Mouse (Mus musculus) intestine, postnatal 0 days (tissue): ENCODE results near the gene Hadh. TPM values are rescaled to one million over a fixed set of nuclear protein-coding genes. Genes with fewer than 3 reads are reported as not detected.
A peak's percentile ranks its signal among the peaks of the same experiment; 100 is the strongest.

Experiments used
- ATAC-seq: fragments of 200-750 bp; cut with Nextera tagmentation; 2 replicates; pipeline ENCODE4 v1.8.0; 2017; ENCODE audit warnings: mild to moderate bottlenecking, moderate TSS enrichment, moderate library complexity
- H3K27ac ChIP-seq: fragments of 300-500 bp; sonication (generic); 2 replicates; pipeline ENCODE4 v1.5.1; 2014; ENCODE audit warnings: mild to moderate bottlenecking, low read depth, low read length, moderate library complexity
- H3K27me3 ChIP-seq: fragments of 300-500 bp; sonication (generic); replicated peaks from 2 replicates; pipeline ENCODE4 v1.6.1; 2014; ENCODE audit warnings: low read length, mixed read lengths; ENCODE audit not compliant: control insufficient read depth, insufficient read depth
- H3K36me3 ChIP-seq: fragments of 300-500 bp; sonication (generic); 2 replicates; pipeline ENCODE4 v1.6.1; 2014; ENCODE audit warnings: mild to moderate bottlenecking, moderate library complexity; ENCODE audit not compliant: control insufficient read depth, insufficient read depth
- H3K4me1 ChIP-seq: fragments of 300-500 bp; sonication (generic); replicated peaks from 2 replicates; pipeline ENCODE4 v1.6.1; 2014; ENCODE audit warnings: antibody characterized with exemption, low read length, mixed read lengths; ENCODE audit not compliant: control insufficient read depth, insufficient read depth
- H3K4me2 ChIP-seq: fragments of 300-500 bp; sonication (generic); replicated peaks from 2 replicates; pipeline ENCODE4 v1.6.1; 2014; ENCODE audit warnings: low read depth, mild to moderate bottlenecking, moderate library complexity
- H3K4me3 ChIP-seq: fragments of 300-500 bp; sonication (generic); 2 replicates; pipeline ENCODE4 v1.5.1; 2014; ENCODE audit warnings: low read depth, low read length
- H3K9ac ChIP-seq: fragments of 300-500 bp; sonication (generic); 2 replicates; pipeline ENCODE4 v1.6.1; 2014; ENCODE audit warnings: mild to moderate bottlenecking, low read depth, low read length
- H3K9me3 ChIP-seq: fragments of 300-500 bp; sonication (generic); 2 replicates; pipeline ENCODE4 v1.6.1; 2016; ENCODE audit warnings: mixed run types; ENCODE audit not compliant: control insufficient read depth
- CTCF ChIP-seq: sonication (generic); IDR thresholded peaks from 2 replicates; pipeline ENCODE4 v1.5.1; 2016; ENCODE audit warnings: low read depth, mild to moderate bottlenecking, control low read depth, antibody characterized with exemption, moderate library complexity
- WGBS: fragments of 180-500 bp; shearing (Covaris S2); extraction: QIAGEN DNeasy Blood & Tissue Kit; methylation state at CpG from one replicate; pipeline ENCODE4 v1.1.7; 2014; 5-methylcytosine and 5-hydroxymethylcytosine counted together
- polyA plus RNA-seq: library from polyadenylated mRNA; unstranded; fragments of >200 nt; fragmentation: Nextera tagmentation; extraction: Ambion mirVana; gene quantifications from 2 replicates; pipeline ENCODE4 v1.2.1, GENCODE M21; 2015

The Hadh gene
- 581 and 642 TPM in 2 replicates for polyA plus RNA-seq

GRCm38 (mm10) chr3:131271559-131272373 is at the start of gene Hadh:
TSS of gene Hadh (minus strand) at chr3:131272101.
- no peaks in the 10 kb centered on the region; the same call in 1 of the 2 replicates for H3K4me1 ChIP-seq
- WGBS: under 1% methylated on average over 53 of the region's 54 CpGs
- H3K4me3 ChIP-seq: peak within 1 kb of the TSS; percentile 73
- no peaks in the 10 kb centered on the region for H3K9me3 ChIP-seq
- H3K4me2 ChIP-seq: peak within 1 kb of the TSS; percentile 72
- H3K27ac ChIP-seq: peak within 1 kb of the TSS; percentile 97
- TF ChIP-seq CTCF: no peak
- H3K36me3 ChIP-seq: peaks cover 4% of the 10 kb centered on the region; the same call in 1 of the 2 replicates
- ATAC-seq: peak; percentile 85
- no peaks in the 10 kb centered on the region for H3K27me3 ChIP-seq
- H3K9ac ChIP-seq: peak within 1 kb of the TSS; percentile 84

GRCm38 (mm10) chr3:131320184-131320583 is 48.3 kb upstream of the Hadh start:
- Histone ChIP-seq H3K4me2 (no peak overlapping the region), H3K9me3 (no peaks in the 10 kb centered on the region), H3K4me1 (no peaks in the 10 kb centered on the region; the same call in 1 of the 2 replicates), H3K9ac (no peak overlapping the region), H3K4me3 (no peak overlapping the region), H3K27ac (no peak overlapping the region), H3K27me3 (no peaks in the 10 kb centered on the region), H3K36me3 (no peaks in the 10 kb centered on the region; the same call in 1 of the 2 replicates)
- no peak for ATAC-seq
- WGBS: 14% methylated on average over 3 of the region's 3 CpGs
- peak; percentile 97 for TF ChIP-seq CTCF

GRCm38 (mm10) chr3:131318211-131318610 is 46.3 kb upstream of the Hadh start:
- no peak for TF ChIP-seq CTCF
- Histone ChIP-seq H3K36me3 (no peaks in the 10 kb centered on the region; the same call in 1 of the 2 replicates), H3K9ac (no peak overlapping the region), H3K4me3 (no peak overlapping the region), H3K9me3 (no peaks in the 10 kb centered on the region), H3K4me1 (no peaks in the 10 kb centered on the region; the same call in 1 of the 2 replicates), H3K27me3 (no peaks in the 10 kb centered on the region), H3K27ac (no peak overlapping the region), H3K4me2 (no peak overlapping the region)
- 64% methylated on average over 2 of the region's 2 CpGs for WGBS
- ATAC-seq: no peak

- Histone ChIP-seq H3K4me2 (no peak overlapping the region), H3K27me3 (no peaks in the 10 kb centered on the region), H3K4me3 (no peak overlapping the region), H3K27ac (no peak overlapping the region), H3K9me3 (no peaks in the 10 kb centered on the region), H3K36me3 (no peaks in the 10 kb centered on the region; the same call in 1 of the 2 replicates), H3K4me1 (no peaks in the 10 kb centered on the region; the same call in 1 of the 2 replicates), H3K9ac (no peak overlapping the region)
- WGBS: 100% methylated on average over 1 of the region's 1 CpGs
- TF ChIP-seq CTCF: no peak
- ATAC-seq: no peak
Observed at GRCm38 (mm10) chr3:131317126-131317525, 45.2 kb upstream of the Hadh start.

GRCm38 (mm10) chr3:131315957-131316510 is 44.1 kb upstream of the Hadh start:
- 47% methylated on average over 4 of the region's 4 CpGs for WGBS
- Histone ChIP-seq H3K4me2 (no peak overlapping the region), H3K27me3 (no peaks in the 10 kb centered on the region), H3K36me3 (no peaks in the 10 kb centered on the region; the same call in 1 of the 2 replicates), H3K4me1 (peaks cover 4% of the 10 kb centered on the region; the same call in 1 of the 2 replicates), H3K9ac (no peak overlapping the region), H3K9me3 (no peaks in the 10 kb centered on the region), H3K27ac (peak overlapping the region; percentile 35), H3K4me3 (no peak overlapping the region)
- peak; percentile 18; the same call in 1 of the 2 replicates for ATAC-seq
- TF ChIP-seq CTCF: no peak

- 39% methylated on average over 9 of the region's 9 CpGs for WGBS
- TF ChIP-seq CTCF: no peak
- Histone ChIP-seq H3K4me3 (no peak overlapping the region), H3K4me2 (no peak overlapping the region), H3K27ac (no peak overlapping the region), H3K9ac (no peak overlapping the region), H3K4me1 (peaks cover 4% of the 10 kb centered on the region; the same call in 1 of the 2 replicates), H3K27me3 (no peaks in the 10 kb centered on the region), H3K9me3 (peaks cover 12% of the 10 kb centered on the region; the same call in 1 of the 2 replicates), H3K36me3 (no peaks in the 10 kb centered on the region)
- peak; percentile 87 for ATAC-seq
Observed at GRCm38 (mm10) chr3:131312340-131312739, 40.4 kb upstream of the Hadh start.
